Mouse (Mus musculus): Measurements from ENCODE around the gene Rxfp1.

Rxfp1 gene

GRCm38 (mm10) chr3:79737780-79738179 lies at the start of gene Rxfp1:
Gene Rxfp1, minus strand, starts transcription at chr3:79737880.
- no peaks in the 10 kb centered on the region for H3K36me3 ChIP-seq (ENCODE audit: insufficient read depth, low read length)
- H3K4me3 ChIP-seq (replicated peaks; ENCODE audit: low read length), result no peak within 1 kb of the TSS
- no peak for TF ChIP-seq POU5F1 (IDR thresholded peaks at IDR 0.05; ENCODE audit: borderline replicate concordance, low read length)
- no peak for TF ChIP-seq CTCF (conservative IDR thresholded peaks at IDR 0.05; ENCODE audit: low read length)
- TF ChIP-seq NANOG (IDR thresholded peaks at IDR 0.05; ENCODE audit: borderline replicate concordance, low read length), result no peak
- no peaks in the 10 kb centered on the region for H3K27me3 ChIP-seq (ENCODE audit: insufficient read depth, low read length)
- no peaks in the 10 kb centered on the region for H3K4me1 ChIP-seq (replicated peaks; ENCODE audit: low read depth, low read length)
- H3K9me3 ChIP-seq (ENCODE audit: low read length), result no peaks in the 10 kb centered on the region

GRCm38 (mm10) chr3:79784362-79784736 lies 46.7 kb upstream of the Rxfp1 start:
- H3K36me3 ChIP-seq (ENCODE audit: insufficient read depth, low read length), result no peaks in the 10 kb centered on the region
- no peak for TF ChIP-seq CTCF (conservative IDR thresholded peaks at IDR 0.05; ENCODE audit: low read length)
- no peak for TF ChIP-seq NANOG (IDR thresholded peaks at IDR 0.05; ENCODE audit: borderline replicate concordance, low read length)
- TF ChIP-seq POU5F1 (IDR thresholded peaks at IDR 0.05; ENCODE audit: borderline replicate concordance, low read length), result no peak

GRCm38 (mm10) chr3:79783630-79784361 lies 46.1 kb upstream of the Rxfp1 start:
- Histone ChIP-seq H3K36me3 (ENCODE audit: insufficient read depth, low read length) (no peaks in the 10 kb centered on the region), H3K27me3 (ENCODE audit: insufficient read depth, low read length) (no peaks in the 10 kb centered on the region), H3K9me3 (ENCODE audit: low read length) (no peaks in the 10 kb centered on the region), H3K4me3 (replicated peaks; ENCODE audit: low read length) (peak overlapping the region; percentile 52), H3K4me1 (replicated peaks; ENCODE audit: low read depth, low read length) (peaks cover 13% of the 10 kb centered on the region)
- TF ChIP-seq CTCF (conservative IDR thresholded peaks at IDR 0.05; ENCODE audit: low read length), result no peak
- no peak for TF ChIP-seq POU5F1 (IDR thresholded peaks at IDR 0.05; ENCODE audit: borderline replicate concordance, low read length)
- TF ChIP-seq NANOG (IDR thresholded peaks at IDR 0.05; ENCODE audit: borderline replicate concordance, low read length), result no peak

More at GRCm38 (mm10) chr3:79784362-79784736, 46.7 kb upstream of the Rxfp1 start:
- Histone ChIP-seq H3K4me3 (replicated peaks; ENCODE audit: low read length) (peak overlapping the region; percentile 52), H3K4me1 (replicated peaks; ENCODE audit: low read depth, low read length) (peaks cover 13% of the 10 kb centered on the region), H3K9me3 (ENCODE audit: low read length) (no peaks in the 10 kb centered on the region), H3K27me3 (ENCODE audit: insufficient read depth, low read length) (no peaks in the 10 kb centered on the region)

GRCm38 (mm10) chr3:79772701-79773100 lies 35.0 kb upstream of the Rxfp1 start:
- Histone ChIP-seq H3K9me3 (ENCODE audit: low read length) (peaks cover 17% of the 10 kb centered on the region), H3K4me3 (replicated peaks; ENCODE audit: low read length) (no peak overlapping the region), H3K27me3 (ENCODE audit: insufficient read depth, low read length) (no peaks in the 10 kb centered on the region), H3K36me3 (ENCODE audit: insufficient read depth, low read length) (no peaks in the 10 kb centered on the region), H3K4me1 (replicated peaks; ENCODE audit: low read depth, low read length) (no peaks in the 10 kb centered on the region)
- no peak for TF ChIP-seq NANOG (IDR thresholded peaks at IDR 0.05; ENCODE audit: borderline replicate concordance, low read length)
- TF ChIP-seq CTCF (conservative IDR thresholded peaks at IDR 0.05; ENCODE audit: low read length), result no peak
- no peak for TF ChIP-seq POU5F1 (IDR thresholded peaks at IDR 0.05; ENCODE audit: borderline replicate concordance, low read length)

- Histone ChIP-seq H3K4me3 (replicated peaks; ENCODE audit: low read length) (no peak overlapping the region), H3K4me1 (replicated peaks; ENCODE audit: low read depth, low read length) (peaks cover 6% of the 10 kb centered on the region), H3K27me3 (ENCODE audit: insufficient read depth, low read length) (no peaks in the 10 kb centered on the region), H3K36me3 (ENCODE audit: insufficient read depth, low read length) (no peaks in the 10 kb centered on the region), H3K9me3 (ENCODE audit: low read length) (no peaks in the 10 kb centered on the region)
- TF ChIP-seq POU5F1 (IDR thresholded peaks at IDR 0.05; ENCODE audit: borderline replicate concordance, low read length) (no peak), NANOG (IDR thresholded peaks at IDR 0.05; ENCODE audit: borderline replicate concordance, low read length) (peak; percentile 53; the same call in 1 of the 2 replicates)
These were observed 16.1 kb upstream of the Rxfp1 start for GRCm38 (mm10) chr3:79753736-79754135.

- Histone ChIP-seq H3K27me3 (ENCODE audit: insufficient read depth, low read length) (no peaks in the 10 kb centered on the region), H3K36me3 (ENCODE audit: insufficient read depth, low read length) (no peaks in the 10 kb centered on the region), H3K4me1 (replicated peaks; ENCODE audit: low read depth, low read length) (no peaks in the 10 kb centered on the region), H3K4me3 (replicated peaks; ENCODE audit: low read length) (no peak overlapping the region), H3K9me3 (ENCODE audit: low read length) (no peaks in the 10 kb centered on the region)
- TF ChIP-seq POU5F1 (IDR thresholded peaks at IDR 0.05; ENCODE audit: borderline replicate concordance, low read length) (no peak), NANOG (IDR thresholded peaks at IDR 0.05; ENCODE audit: borderline replicate concordance, low read length) (no peak), CTCF (conservative IDR thresholded peaks at IDR 0.05; ENCODE audit: low read length) (no peak)
These were observed 8.9 kb upstream of the Rxfp1 start for GRCm38 (mm10) chr3:79746585-79746984.

- Histone ChIP-seq H3K4me1 (replicated peaks; ENCODE audit: low read depth, low read length) (no peaks in the 10 kb centered on the region), H3K27me3 (ENCODE audit: insufficient read depth, low read length) (no peaks in the 10 kb centered on the region), H3K9me3 (ENCODE audit: low read length) (no peaks in the 10 kb centered on the region), H3K4me3 (replicated peaks; ENCODE audit: low read length) (no peak overlapping the region), H3K36me3 (ENCODE audit: insufficient read depth, low read length) (no peaks in the 10 kb centered on the region)
- TF ChIP-seq NANOG (IDR thresholded peaks at IDR 0.05; ENCODE audit: borderline replicate concordance, low read length) (no peak), POU5F1 (IDR thresholded peaks at IDR 0.05; ENCODE audit: borderline replicate concordance, low read length) (no peak), CTCF (conservative IDR thresholded peaks at IDR 0.05; ENCODE audit: low read length) (no peak)
These were observed 7.4 kb upstream of the Rxfp1 start for GRCm38 (mm10) chr3:79745101-79745500.

GRCm38 (mm10) chr3:79744415-79744814 lies 6.7 kb upstream of the Rxfp1 start:
- H3K4me1 ChIP-seq (replicated peaks; ENCODE audit: low read depth, low read length), result no peaks in the 10 kb centered on the region
- TF ChIP-seq POU5F1 (IDR thresholded peaks at IDR 0.05; ENCODE audit: borderline replicate concordance, low read length) (no peak), CTCF (conservative IDR thresholded peaks at IDR 0.05; ENCODE audit: low read length) (no peak), NANOG (IDR thresholded peaks at IDR 0.05; ENCODE audit: borderline replicate concordance, low read length) (no peak)

GRCm38 (mm10) chr3:79740351-79740750 lies 2.7 kb upstream of the Rxfp1 start:
- H3K36me3 ChIP-seq (ENCODE audit: insufficient read depth, low read length), result no peaks in the 10 kb centered on the region
- no peaks in the 10 kb centered on the region for H3K27me3 ChIP-seq (ENCODE audit: insufficient read depth, low read length)
- H3K4me1 ChIP-seq (replicated peaks; ENCODE audit: low read depth, low read length), result no peaks in the 10 kb centered on the region
- H3K4me3 ChIP-seq (replicated peaks; ENCODE audit: low read length), result no peak overlapping the region
- TF ChIP-seq POU5F1 (IDR thresholded peaks at IDR 0.05; ENCODE audit: borderline replicate concordance, low read length) (no peak), CTCF (conservative IDR thresholded peaks at IDR 0.05; ENCODE audit: low read length) (no peak), NANOG (IDR thresholded peaks at IDR 0.05; ENCODE audit: borderline replicate concordance, low read length) (no peak)
- H3K9me3 ChIP-seq (ENCODE audit: low read length), result no peaks in the 10 kb centered on the region

More at GRCm38 (mm10) chr3:79744415-79744814, 6.7 kb upstream of the Rxfp1 start:
- H3K9me3 ChIP-seq (ENCODE audit: low read length), result no peaks in the 10 kb centered on the region
- H3K36me3 ChIP-seq (ENCODE audit: insufficient read depth, low read length), result no peaks in the 10 kb centered on the region
- H3K4me3 ChIP-seq (replicated peaks; ENCODE audit: low read length), result no peak overlapping the region
- no peaks in the 10 kb centered on the region for H3K27me3 ChIP-seq (ENCODE audit: insufficient read depth, low read length)

Measured in E14TG2a.4 (cell line).